Mouse (Mus musculus): Measurements from ENCODE around the gene Fam183b.
A peak's percentile ranks its signal among the peaks of the same experiment; 100 is the strongest.
"Not testable (repeated sequence)": the region's sequence is repeated elsewhere in the genome, so short reads cannot be mapped to it uniquely, and the experiment has no call there.

Fam183b gene

GRCm38 (mm10) chr11:58801558-58802228 is at the start of gene Fam183b:
Fam183b (minus strand) TSS chr11:58801960.
- DNase-seq: no peak

GRCm38 (mm10) chr11:58849731-58850130 is 48.0 kb upstream of the Fam183b start:
- no peak for DNase-seq

- no peak for DNase-seq
These were observed 45.9 kb upstream of the Fam183b start for GRCm38 (mm10) chr11:58847636-58848035.

GRCm38 (mm10) chr11:58846919-58847461 is 45.2 kb upstream of the Fam183b start, which contains the start of gene Gm12258:
Gm12258 (plus strand) TSS chr11:58847158.
- DNase-seq: peak; percentile 75

GRCm38 (mm10) chr11:58838951-58839350 is 37.2 kb upstream of the Fam183b start, which contains the start of gene Olfr311:
Olfr311 (plus strand) TSS chr11:58839251.
- DNase-seq: not testable (repeated sequence)

GRCm38 (mm10) chr11:58832541-58832940 is 30.8 kb upstream of the Fam183b start:
- DNase-seq: not testable (repeated sequence)

- DNase-seq: no peak
These were observed 28.0 kb upstream of the Fam183b start for GRCm38 (mm10) chr11:58829764-58830163.

GRCm38 (mm10) chr11:58828937-58829336 is 27.2 kb upstream of the Fam183b start, which contains the start of gene Olfr312:
Olfr312 (plus strand) TSS chr11:58829237.
- not testable (repeated sequence) for DNase-seq

- DNase-seq: no peak
These were observed 13.9 kb upstream of the Fam183b start for GRCm38 (mm10) chr11:58815676-58816075.

GRCm38 (mm10) chr11:58814700-58815099 is 12.9 kb upstream of the Fam183b start, which contains the start of gene Olfr313:
Olfr313 (plus strand) TSS chr11:58815000.
- not testable (repeated sequence) for DNase-seq

GRCm38 (mm10) chr11:58812001-58812400 is 10.2 kb upstream of the Fam183b start:
- DNase-seq: no peak

GRCm38 (mm10) chr11:58804393-58804792 is 2.6 kb upstream of the Fam183b start:
- DNase-seq: no peak

GRCm38 (mm10) chr11:58803871-58804270 is 2.1 kb upstream of the Fam183b start:
- DNase-seq: no peak

- DNase-seq: peak; percentile 27
These were observed 2.0 kb downstream of the Fam183b start for GRCm38 (mm10) chr11:58799747-58800146.

- peak; percentile 64 for DNase-seq
These were observed 4.9 kb downstream of the Fam183b start for GRCm38 (mm10) chr11:58796850-58797249.

- DNase-seq: no peak
These were observed 5.9 kb downstream of the Fam183b start for GRCm38 (mm10) chr11:58795856-58796255.

GRCm38 (mm10) chr11:58790646-58791045 is 11.1 kb downstream of the Fam183b start:
- DNase-seq: no peak

- DNase-seq: no peak
These were observed 11.7 kb downstream of the Fam183b start for GRCm38 (mm10) chr11:58790053-58790452.

- no peak for DNase-seq
These were observed 12.2 kb downstream of the Fam183b start for GRCm38 (mm10) chr11:58789532-58789931.

- no peak for DNase-seq
These were observed 13.4 kb downstream of the Fam183b start for GRCm38 (mm10) chr11:58788346-58788745.

GRCm38 (mm10) chr11:58787651-58788050 is 14.1 kb downstream of the Fam183b start:
- no peak for DNase-seq

GRCm38 (mm10) chr11:58784182-58784581 is 17.6 kb downstream of the Fam183b start:
- no peak for DNase-seq

- no peak for DNase-seq
These were observed 19.2 kb downstream of the Fam183b start, which contains the start of gene Olfr314 for GRCm38 (mm10) chr11:58782480-58783089. Olfr314 (plus strand) TSS chr11:58782952.

GRCm38 (mm10) chr11:58772888-58773287 is 28.9 kb downstream of the Fam183b start, which contains the start of gene Olfr315:
Olfr315 (plus strand) TSS chr11:58773188.
- no peak for DNase-seq

Data from right cerebral cortex, postnatal 14 days (tissue).